Mouse (Mus musculus): ENCODE measurements around the gene Gabrr1. TPM values are rescaled to one million over a fixed set of nuclear protein-coding genes. Genes with fewer than 3 reads are reported as not detected.

The Gabrr1 gene
- polyA plus RNA-seq (2014; fragmentation: Illumina TruSeq; extraction: RNeasy Lipid Tissue Mini Kit (QIAGEN cat#74804); ENCODE audit: low read depth, low replicate concordance): not detected

GRCm38 (mm10) chr4:33132221-33132620, at the start of gene Gabrr1:
TSS of gene Gabrr1 (plus strand) at chr4:33132521.

GRCm38 (mm10) chr4:33189735-33190036, 57.4 kb downstream of the Gabrr1 start, which contains the start of gene Pm20d2:
TSS of gene Pm20d2 (minus strand) at chr4:33189737.

GRCm38 (mm10) chr4:33208881-33209841, 76.8 kb downstream of the Gabrr1 start, which contains the start of gene Srsf12:
TSS of gene Srsf12 (plus strand) at chr4:33208991.

Other genes with a start within 250 kb of the Gabrr1 start
- gene Ankrd6, start 181.7 kb upstream of the Gabrr1 start, polyA plus RNA-seq (2014; fragmentation: Illumina TruSeq; extraction: RNeasy Lipid Tissue Mini Kit (QIAGEN cat#74804); ENCODE audit: low read depth, low replicate concordance): 3.8 TPM
- 25.9 TPM for gene Rragd, start 149.5 kb upstream of the Gabrr1 start, polyA plus RNA-seq (2014; fragmentation: Illumina TruSeq; extraction: RNeasy Lipid Tissue Mini Kit (QIAGEN cat#74804); ENCODE audit: low read depth, low replicate concordance)
- 109 TPM for gene Ube2j1, start 101.1 kb upstream of the Gabrr1 start, polyA plus RNA-seq (2014; fragmentation: Illumina TruSeq; extraction: RNeasy Lipid Tissue Mini Kit (QIAGEN cat#74804); ENCODE audit: low read depth, low replicate concordance)
- not detected for gene Gabrr2, start 69.5 kb upstream of the Gabrr1 start, polyA plus RNA-seq (2014; fragmentation: Illumina TruSeq; extraction: RNeasy Lipid Tissue Mini Kit (QIAGEN cat#74804); ENCODE audit: low read depth, low replicate concordance)
- 9.6 TPM for gene Pm20d2, start 57.2 kb downstream of the Gabrr1 start, polyA plus RNA-seq (2014; fragmentation: Illumina TruSeq; extraction: RNeasy Lipid Tissue Mini Kit (QIAGEN cat#74804); ENCODE audit: low read depth, low replicate concordance)
- gene Srsf12, start 76.5 kb downstream of the Gabrr1 start, polyA plus RNA-seq (2014; fragmentation: Illumina TruSeq; extraction: RNeasy Lipid Tissue Mini Kit (QIAGEN cat#74804); ENCODE audit: low read depth, low replicate concordance): 3.0 TPM
- 377 TPM for gene Pnrc1, start 157.6 kb downstream of the Gabrr1 start, polyA plus RNA-seq (2014; fragmentation: Illumina TruSeq; extraction: RNeasy Lipid Tissue Mini Kit (QIAGEN cat#74804); ENCODE audit: low read depth, low replicate concordance)
- gene Rngtt, start 177.8 kb downstream of the Gabrr1 start, polyA plus RNA-seq (2014; fragmentation: Illumina TruSeq; extraction: RNeasy Lipid Tissue Mini Kit (QIAGEN cat#74804); ENCODE audit: low read depth, low replicate concordance): 121 TPM

All from adrenal gland, adult 10 weeks (tissue).